Mouse (Mus musculus) kidney, embryonic 14.5 days (tissue): Measurements from ENCODE around the gene Oxa1l. TPM values are rescaled to one million over a fixed set of nuclear protein-coding genes. Genes with fewer than 3 reads are reported as not detected.

ENCODE experiments used
- ATAC-seq: fragments of 200-750 bp; cut with Nextera tagmentation; 2 replicates; pipeline ENCODE4 v1.8.0; 2017; ENCODE audit warnings: moderate number of reproducible peaks, mild to moderate bottlenecking, moderate TSS enrichment, moderate library complexity; ENCODE audit not compliant: low FRiP score, low TSS enrichment
- H3K27ac ChIP-seq: fragments of 300-500 bp; sonication (generic); 2 replicates; pipeline ENCODE4 v1.5.1; 2014; ENCODE audit warnings: low read depth, mild to moderate bottlenecking, low read length, moderate library complexity, mixed read lengths
- H3K27me3 ChIP-seq: fragments of 300-500 bp; sonication (generic); 2 replicates; pipeline ENCODE4 v1.6.1; 2014; ENCODE audit warnings: mild to moderate bottlenecking, low read length; ENCODE audit not compliant: control insufficient read depth, insufficient read depth
- H3K36me3 ChIP-seq: fragments of 300-500 bp; sonication (generic); 2 replicates; pipeline ENCODE4 v1.6.1; 2014; ENCODE audit warnings: low read length, mixed read lengths; ENCODE audit not compliant: control insufficient read depth, insufficient read depth
- H3K4me1 ChIP-seq: fragments of 300-500 bp; sonication (generic); 2 replicates; pipeline ENCODE4 v1.6.1; 2014; ENCODE audit warnings: low read length, mixed read lengths; ENCODE audit not compliant: control insufficient read depth, insufficient read depth
- H3K4me2 ChIP-seq: fragments of 300-500 bp; sonication (generic); replicated peaks from 2 replicates; pipeline ENCODE4 v1.6.1; 2014; ENCODE audit warnings: low read depth, mild to moderate bottlenecking, low read length
- H3K4me3 ChIP-seq: fragments of 300-500 bp; sonication (generic); 2 replicates; pipeline ENCODE4 v1.5.1; 2014; ENCODE audit warnings: mild to moderate bottlenecking, low read length
- H3K9ac ChIP-seq: fragments of 300-500 bp; sonication (generic); 2 replicates; pipeline ENCODE4 v1.6.1; 2014; ENCODE audit warnings: low read depth, mild to moderate bottlenecking, low read length, moderate library complexity
- H3K9me3 ChIP-seq: fragments of 300-500 bp; sonication (generic); 2 replicates; pipeline ENCODE4 v1.6.1; 2016; ENCODE audit warnings: low read length; ENCODE audit not compliant: control insufficient read depth
- WGBS: fragments of 180-500 bp; shearing (Covaris S2); extraction: QIAGEN DNeasy Blood & Tissue Kit; methylation state at CpG from one replicate; pipeline ENCODE4 v1.1.7; 2014; 5-methylcytosine and 5-hydroxymethylcytosine counted together
- polyA plus RNA-seq: library from polyadenylated mRNA; unstranded; fragments of >200 nt; fragmentation: Nextera tagmentation; extraction: Ambion mirVana; gene quantifications from 2 replicates; pipeline ENCODE4 v1.2.1, GENCODE M21; 2014

The Oxa1l gene
- polyA plus RNA-seq, 1 experiment from 2014 or later, result 69.7 TPM

GRCm38 (mm10) chr14:54412000-54412576, 51.5 kb downstream of the Oxa1l start:
- H3K36me3 ChIP-seq, result no peaks in the 10 kb centered on the region
- no peak for ATAC-seq

GRCm38 (mm10) chr14:54412629-54413170, 52.1 kb downstream of the Oxa1l start:
- Histone ChIP-seq H3K4me3 (no peak overlapping the region), H3K27me3 (no peaks in the 10 kb centered on the region), H3K36me3 (no peaks in the 10 kb centered on the region), H3K9ac (no peak overlapping the region), H3K4me1 (peaks cover 41% of the 10 kb centered on the region), H3K27ac (no peak overlapping the region), H3K9me3 (no peaks in the 10 kb centered on the region), H3K4me2 (no peak overlapping the region)
- ATAC-seq, result no peak
- 43% methylated on average over 2 of the region's 2 CpGs for WGBS

More at GRCm38 (mm10) chr14:54412000-54412576, 51.5 kb downstream of the Oxa1l start:
- WGBS, result 61% methylated on average over 9 of the region's 9 CpGs
- H3K9me3 ChIP-seq, result no peaks in the 10 kb centered on the region
- no peak overlapping the region for H3K4me3 ChIP-seq
- peaks cover 36% of the 10 kb centered on the region for H3K4me1 ChIP-seq
- H3K4me2 ChIP-seq, result no peak overlapping the region
- no peak overlapping the region for H3K27ac ChIP-seq
- no peaks in the 10 kb centered on the region for H3K27me3 ChIP-seq
- H3K9ac ChIP-seq, result no peak overlapping the region

GRCm38 (mm10) chr14:54413877-54414700, 53.5 kb downstream of the Oxa1l start:
- Histone ChIP-seq H3K27me3 (no peaks in the 10 kb centered on the region), H3K27ac (peak overlapping the region; percentile 55; the same call in 1 of the 2 replicates), H3K36me3 (no peaks in the 10 kb centered on the region), H3K9ac (peak overlapping the region; percentile 47; the same call in 1 of the 2 replicates), H3K4me1 (peaks cover 33% of the 10 kb centered on the region), H3K9me3 (no peaks in the 10 kb centered on the region), H3K4me2 (peak overlapping the region; percentile 47), H3K4me3 (peak overlapping the region; percentile 22)
- peak; percentile 45 for ATAC-seq
- 7% methylated on average over 18 of the region's 18 CpGs for WGBS

GRCm38 (mm10) chr14:54415241-54416020, 54.8 kb downstream of the Oxa1l start:
- ATAC-seq, result no peak
- Histone ChIP-seq H3K9me3 (no peaks in the 10 kb centered on the region), H3K9ac (no peak overlapping the region), H3K4me1 (peaks cover 20% of the 10 kb centered on the region), H3K27ac (no peak overlapping the region), H3K27me3 (no peaks in the 10 kb centered on the region), H3K36me3 (no peaks in the 10 kb centered on the region), H3K4me3 (no peak overlapping the region), H3K4me2 (no peak overlapping the region)
- 20% methylated on average over 13 of the region's 13 CpGs for WGBS

- Histone ChIP-seq H3K27me3 (no peaks in the 10 kb centered on the region), H3K9ac (no peak overlapping the region), H3K27ac (no peak overlapping the region), H3K36me3 (no peaks in the 10 kb centered on the region), H3K4me3 (no peak overlapping the region), H3K9me3 (no peaks in the 10 kb centered on the region), H3K4me2 (no peak overlapping the region), H3K4me1 (peaks cover 20% of the 10 kb centered on the region)
- ATAC-seq, result no peak
- 57% methylated on average over 5 of the region's 5 CpGs for WGBS
Measured at GRCm38 (mm10) chr14:54416229-54416775, 55.7 kb downstream of the Oxa1l start.

- WGBS, result 84% methylated on average over 4 of the region's 4 CpGs
- Histone ChIP-seq H3K4me2 (no peak overlapping the region), H3K4me3 (no peak overlapping the region), H3K27ac (no peak overlapping the region), H3K9ac (no peak overlapping the region), H3K9me3 (no peaks in the 10 kb centered on the region), H3K36me3 (no peaks in the 10 kb centered on the region), H3K27me3 (no peaks in the 10 kb centered on the region), H3K4me1 (peaks cover 20% of the 10 kb centered on the region)
- no peak for ATAC-seq
Measured at GRCm38 (mm10) chr14:54416830-54417229, 56.2 kb downstream of the Oxa1l start.

GRCm38 (mm10) chr14:54417623-54418081, 57.0 kb downstream of the Oxa1l start, which contains the start of gene Slc7a7:
Gene Slc7a7 (minus strand): TSS chr14:54417780.
- peaks cover 20% of the 10 kb centered on the region for H3K4me1 ChIP-seq
- H3K9me3 ChIP-seq, result no peaks in the 10 kb centered on the region
- 10% methylated on average over 19 of the region's 19 CpGs for whole genome bisulfite sequencing
- H3K4me3 ChIP-seq, result peak within 1 kb of the TSS; percentile 8
- H3K27ac ChIP-seq, result no peak within 1 kb of the TSS
- no peak within 1 kb of the TSS for H3K9ac ChIP-seq
- no peaks in the 10 kb centered on the region for H3K36me3 ChIP-seq
- H3K4me2 ChIP-seq, result peak within 1 kb of the TSS; percentile 33; the same call in 1 of the 2 replicates
- ATAC-seq, result peak; percentile 39; the same call in 1 of the 2 replicates
- H3K27me3 ChIP-seq, result no peaks in the 10 kb centered on the region
